Mouse (Mus musculus) regulatory T cell (primary cell): ENCODE results near the gene Faf1.

ENCODE experiments used
- in situ Hi-C: fragments of 300-600 bp; cut with MboI, MseI; formaldehyde crosslinking; loops from one replicate; pipeline ENCODE4 v1.15.1; 2025; ENCODE audit warnings: high pct_unique_total_duplicates

Faf1 gene

GRCm38 (mm10) chr4:109901076-109901475, 224.7 kb downstream of the Faf1 start:
- in situ Hi-C loops = no loop called here

DNA sequence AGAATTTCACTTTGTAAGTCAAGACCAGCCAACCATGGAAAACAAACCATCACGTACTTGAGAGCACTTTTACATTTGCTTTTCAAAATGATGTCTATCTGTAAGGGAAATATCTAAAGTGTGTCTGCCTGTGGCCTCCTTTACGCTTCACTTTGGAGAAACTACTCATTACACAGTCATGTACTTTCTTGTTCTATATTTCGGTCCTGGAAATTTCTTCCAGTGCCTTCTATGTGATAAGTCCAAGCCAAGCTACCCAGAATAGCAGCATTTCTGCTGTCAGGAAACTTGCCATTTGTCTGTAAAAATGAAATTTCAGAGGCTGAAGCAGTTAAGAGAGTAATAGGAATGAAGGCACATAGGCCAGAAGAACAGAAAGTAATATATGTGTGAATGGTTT, 228.1 kb downstream of the Faf1 start:
- in situ Hi-C loops = no loop called here

DNA sequence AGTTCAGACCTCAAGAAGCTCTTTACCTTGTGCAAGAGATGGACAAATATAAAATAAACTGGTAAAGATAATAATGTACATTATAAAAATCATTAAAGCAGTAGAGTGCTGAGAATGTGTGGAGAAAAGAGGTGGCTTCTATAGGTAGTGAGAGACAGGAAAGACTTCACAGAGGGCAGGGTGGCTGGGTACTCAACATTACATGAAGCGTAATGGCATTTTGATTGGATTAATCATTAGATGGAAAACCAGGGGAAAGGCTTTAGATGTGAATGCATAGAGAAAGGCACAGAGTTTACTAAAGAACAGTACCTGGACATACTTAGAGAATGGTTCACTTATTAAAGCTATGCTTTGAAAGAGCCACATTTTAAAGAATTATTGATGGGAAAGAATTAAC, 252.7 kb downstream of the Faf1 start:
- in situ Hi-C loops = no loop called here

DNA sequence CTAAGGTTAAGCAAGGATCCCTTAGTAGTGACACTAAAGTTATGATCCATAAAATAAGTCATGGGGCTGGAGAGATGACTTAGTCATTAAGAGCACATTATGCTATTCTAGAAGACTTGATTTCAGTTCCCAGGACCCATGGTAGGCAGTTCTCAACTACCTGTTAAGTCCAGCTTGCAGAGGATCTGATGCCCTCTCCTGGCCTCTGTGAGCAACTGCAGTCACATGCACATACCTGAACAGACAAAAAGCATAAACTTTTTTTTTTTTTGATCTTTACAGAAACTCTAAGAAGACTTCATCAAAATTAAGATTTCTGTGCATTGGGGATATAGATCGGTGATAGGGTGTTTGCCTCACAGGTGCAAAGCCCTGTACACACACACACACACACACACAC, 254.1 kb downstream of the Faf1 start:
- in situ Hi-C loops = no loop called here

- in situ Hi-C loops = no loop called here
Measured at GRCm38 (mm10) chr4:109930935-109931334, 254.5 kb downstream of the Faf1 start.

- in situ Hi-C loops = no loop called here
Measured at GRCm38 (mm10) chr4:109936557-109936956, 260.2 kb downstream of the Faf1 start.

DNA sequence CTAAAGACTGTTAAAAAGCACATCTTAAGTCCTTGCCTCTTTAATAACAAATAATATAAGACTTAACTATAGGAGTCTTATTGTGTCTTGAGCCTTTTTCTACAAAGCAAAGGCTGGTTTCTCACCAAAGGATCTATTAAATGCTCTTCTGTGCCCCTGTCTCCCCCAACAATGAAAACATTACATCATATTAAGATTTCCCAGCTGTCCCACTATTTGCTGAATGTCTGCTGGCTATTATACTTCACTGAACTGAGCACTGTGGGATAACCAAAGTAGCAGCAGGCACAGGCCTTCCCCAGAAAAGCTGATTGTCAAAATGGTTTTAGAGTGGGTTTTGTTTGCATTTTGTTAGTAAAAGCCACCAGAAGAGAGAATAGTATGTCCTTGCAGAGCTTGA, 262.9 kb downstream of the Faf1 start:
- in situ Hi-C loops = no loop called here

- in situ Hi-C loops = no loop called here
Measured at GRCm38 (mm10) chr4:109945554-109945953, 269.2 kb downstream of the Faf1 start.

GRCm38 (mm10) chr4:109949307-109949706, 272.9 kb downstream of the Faf1 start:
- in situ Hi-C loops = no loop called here

DNA sequence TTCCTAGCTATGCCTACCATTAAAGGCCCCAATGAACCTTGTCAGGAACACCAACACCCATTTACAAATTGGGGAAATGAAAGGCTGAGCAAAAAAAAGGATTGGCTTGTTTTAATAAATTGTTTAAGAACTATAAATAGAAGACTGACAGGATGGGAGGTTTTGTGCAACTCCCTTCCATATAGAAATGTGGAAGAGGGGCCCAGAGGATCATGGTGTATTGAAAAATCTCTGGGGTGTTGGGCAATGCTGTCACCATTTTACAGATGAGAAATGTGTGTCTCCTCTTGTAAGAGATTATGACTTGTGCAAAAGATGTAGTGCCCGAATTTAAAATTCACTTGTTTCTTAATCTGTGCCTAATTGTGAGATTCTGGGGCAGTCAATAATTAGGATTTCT, 277.1 kb downstream of the Faf1 start:
- in situ Hi-C loops = no loop called here

DNA sequence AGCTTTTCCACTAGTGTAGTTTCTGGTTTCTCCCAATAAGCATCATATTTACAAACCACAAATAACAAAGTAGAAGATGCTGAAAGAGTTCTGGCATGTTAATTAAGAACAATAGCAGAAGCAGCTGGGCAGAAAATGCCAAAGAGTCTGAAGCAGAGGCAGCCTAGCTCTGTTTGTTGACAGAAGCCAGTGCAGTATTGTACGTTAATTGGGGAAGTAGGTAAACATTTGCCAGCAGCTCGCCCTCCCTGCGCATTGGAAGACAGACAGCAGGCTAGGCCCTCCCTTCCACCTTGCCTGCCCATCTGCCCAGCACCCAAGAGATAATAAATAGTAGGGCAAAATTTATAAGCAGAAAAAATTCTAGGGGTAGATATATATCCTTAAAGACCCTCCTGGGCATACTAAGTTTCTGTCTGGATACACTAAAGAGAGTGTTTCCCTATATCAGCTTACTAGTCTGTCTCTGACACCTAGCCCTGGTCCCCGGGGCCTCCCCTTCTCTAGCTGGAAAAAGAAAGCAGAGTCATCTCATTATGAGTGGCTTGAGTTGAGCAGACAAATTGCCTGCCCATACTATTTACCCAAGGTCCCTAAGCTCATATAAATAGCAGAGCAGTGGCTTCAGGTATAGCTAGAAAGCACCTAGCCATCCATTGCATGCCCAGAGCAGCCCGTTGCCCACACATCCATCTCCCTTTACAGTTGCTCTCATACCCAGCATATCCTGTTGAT, 284.0 kb downstream of the Faf1 start:
- in situ Hi-C loops = no loop called here

DNA sequence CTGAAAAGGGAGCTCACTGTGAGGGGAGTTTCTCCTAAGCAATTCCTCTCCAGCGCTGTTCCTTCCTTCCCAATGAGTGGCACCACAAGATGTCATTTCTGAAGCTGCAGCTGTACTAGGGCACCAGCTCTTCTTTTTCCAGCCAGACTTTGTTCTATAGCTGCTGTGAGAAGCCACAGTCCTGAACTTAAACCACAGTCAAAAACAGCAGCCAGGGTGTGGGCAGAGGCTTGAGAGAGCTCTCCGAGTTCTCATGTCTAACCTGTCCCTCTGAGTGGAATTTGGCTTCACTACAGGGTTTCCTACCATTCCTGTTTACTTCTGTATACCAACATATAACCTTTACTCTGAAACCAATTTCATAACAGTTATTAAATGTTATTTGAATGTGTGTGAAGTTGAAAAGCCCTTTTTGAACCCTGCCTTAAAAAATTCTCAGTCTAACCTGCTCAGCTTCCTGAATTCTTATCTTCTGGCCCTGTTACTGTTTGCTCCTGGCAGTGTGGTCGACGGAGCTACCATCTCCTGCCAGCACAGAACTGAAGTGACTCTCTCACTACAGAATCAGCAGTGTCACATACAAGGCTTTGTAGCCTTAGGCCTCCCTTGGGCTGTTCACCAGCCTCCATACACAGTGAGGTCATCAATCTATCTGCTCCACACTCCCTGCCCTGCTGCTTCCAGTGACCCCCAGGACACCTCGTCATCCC, 287.3 kb downstream of the Faf1 start:
- in situ Hi-C loops = no loop called here

- in situ Hi-C loops = no loop called here
Measured at GRCm38 (mm10) chr4:109969561-109969960, 293.2 kb downstream of the Faf1 start.

- in situ Hi-C loops = no loop called here
Measured at GRCm38 (mm10) chr4:109973991-109974654, 297.7 kb downstream of the Faf1 start.

- in situ Hi-C loops = no loop called here
Measured at GRCm38 (mm10) chr4:109974655-109975380, 298.4 kb downstream of the Faf1 start.

GRCm38 (mm10) chr4:109975381-109976240, 299.2 kb downstream of the Faf1 start:
- in situ Hi-C loops = no loop called here

DNA sequence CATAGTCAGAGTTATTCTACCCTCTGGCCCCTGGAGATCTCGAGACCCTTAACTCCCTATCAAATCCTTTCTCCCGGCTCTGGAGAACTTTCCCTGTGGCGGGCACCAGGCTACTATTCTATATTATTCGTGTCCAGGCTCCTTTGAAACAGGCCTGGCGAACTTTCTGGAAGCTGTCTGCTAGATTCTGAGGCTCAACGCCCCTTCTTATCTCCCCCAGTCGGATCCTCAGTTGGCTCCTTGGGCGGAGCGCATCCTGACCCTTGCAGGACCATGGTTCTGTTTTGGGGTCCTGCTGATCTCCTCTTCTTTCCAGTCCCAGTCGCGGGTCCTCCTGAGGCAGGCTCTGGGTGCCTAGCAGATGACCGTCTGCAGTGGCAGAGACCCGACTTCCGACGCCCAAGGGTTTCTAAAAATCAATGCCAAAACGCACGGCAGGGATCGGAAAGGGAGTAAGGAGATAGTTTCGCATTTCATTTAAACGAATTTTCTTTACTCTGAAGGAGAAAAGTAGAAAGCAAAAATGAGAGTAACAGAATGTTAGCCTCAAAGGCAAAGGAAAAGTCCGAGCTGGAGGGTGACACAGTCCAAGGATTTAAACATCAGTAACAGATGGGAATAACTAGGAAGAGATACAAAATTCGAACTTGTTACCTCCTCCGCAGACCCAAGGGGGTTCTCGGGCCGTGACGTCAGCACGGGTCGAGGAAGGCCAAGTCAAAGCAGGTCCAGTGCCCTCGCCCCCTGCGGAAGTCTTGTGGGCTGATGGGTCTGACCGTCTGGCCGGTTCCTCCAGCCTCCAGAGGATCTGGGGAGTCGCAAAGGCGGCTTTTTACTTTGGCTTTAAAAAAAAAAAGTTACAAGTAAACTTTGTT, 300.1 kb downstream of the Faf1 start:
- in situ Hi-C loops = no loop called here

- in situ Hi-C loops = no loop called here
Measured at GRCm38 (mm10) chr4:109977148-109978067, 301.0 kb downstream of the Faf1 start, which contains the start of gene Dmrta2. Gene Dmrta2 (plus strand): TSS chr4:109978053.
